27 mouse cellular contexts compared by ENCODE assay signal in genomic region chr12:28572241-28572640, GRCm38 (mm10). TPM values are rescaled to one million over a fixed set of nuclear protein-coding genes. Genes with fewer than 3 reads are reported as not detected.
"Had no signal": no experiment of that assay in that cellular context is flagged by ENCODE, and none has a peak within 500 bp of the region (broad histone marks: within the 10 kb centered on the region; RNA-seq: fewer than 3 reads in every experiment).

No protein-coding gene starts in this region.

- H3K4me3 ChIP-seq: intestine, embryonic 15.5 days; kidney, embryonic 15.5 days; left cerebral cortex, adult 2 months; limb, embryonic 13.5 days; liver, embryonic 13.5 days; myocyte; neural tube, embryonic 13.5 days; stomach, embryonic 15.5 days had no signal

- H3K4me2 ChIP-seq: intestine, embryonic 15.5 days; kidney, embryonic 15.5 days; limb, embryonic 13.5 days; liver, embryonic 13.5 days; neural tube, embryonic 13.5 days; stomach, embryonic 15.5 days had no signal

- H3K27ac ChIP-seq: intestine, embryonic 15.5 days; kidney, embryonic 15.5 days; left cerebral cortex, adult 2 months; limb, embryonic 13.5 days; liver, embryonic 13.5 days; neural tube, embryonic 13.5 days; stomach, embryonic 15.5 days had no signal

- H3K36me3 ChIP-seq: intestine, embryonic 15.5 days; kidney, embryonic 15.5 days; limb, embryonic 13.5 days; liver, embryonic 13.5 days; neural tube, embryonic 13.5 days; stomach, embryonic 15.5 days had no signal

- H3K9me3 ChIP-seq: intestine, embryonic 15.5 days; kidney, embryonic 15.5 days; limb, embryonic 13.5 days; liver, embryonic 13.5 days; neural tube, embryonic 13.5 days; stomach, embryonic 15.5 days had no signal

- H3K27me3 ChIP-seq: intestine, embryonic 15.5 days; kidney, embryonic 15.5 days; limb, embryonic 13.5 days; liver, embryonic 13.5 days; neural tube, embryonic 13.5 days; stomach, embryonic 15.5 days had no signal

- ATAC-seq: intestine, embryonic 15.5 days; lung, postnatal 0 days had no signal

- H3K9ac ChIP-seq: intestine, embryonic 15.5 days; kidney, embryonic 15.5 days; limb, embryonic 13.5 days; liver, embryonic 13.5 days; neural tube, embryonic 13.5 days; stomach, embryonic 15.5 days had no signal

- DNase-seq: kidney, adult 11 months; kidney, adult 8-10 months; kidney, postnatal 10 days; kidney, postnatal 36 days; layer of hippocampus, postnatal 36 days; left cerebral cortex, postnatal 4 days; liver, embryonic 13.5 days; lung, adult 2 months; lung, postnatal 36 days; retina, postnatal 1 day; right cerebral cortex, postnatal 25 days; spleen, adult 18-20 months; thymus, postnatal 25 days had no signal

- H3K4me1 ChIP-seq: intestine, embryonic 15.5 days; kidney, embryonic 15.5 days; liver, embryonic 13.5 days; neural tube, embryonic 13.5 days; stomach, embryonic 15.5 days had no signal

RNA-seq across cellular contexts. Expression of gene Allc, which starts 10.1 kb away (rescaled TPM):
- total RNA-seq: liver, adult 2 months; monocyte, adult 5-6 weeks; neutrophil, adult 5-6 weeks had no signal
- polyA plus RNA-seq: intestine, embryonic 15.5 days; kidney, embryonic 15.5 days; limb, embryonic 13.5 days; liver, adult 2 months; liver, embryonic 13.5 days; liver, embryonic 16.5 days; lung, adult 2 months; lung, postnatal 0 days; myocyte; stomach, embryonic 15.5 days; thymus, postnatal 0 days; urinary bladder, adult 2 months had no signal

RNA-seq across cellular contexts. Expression of gene Dcdc2c, which starts 20.0 kb away (rescaled TPM):
- total RNA-seq: liver, adult 2 months; monocyte, adult 5-6 weeks had no signal
- polyA plus RNA-seq: intestine, embryonic 15.5 days; kidney, embryonic 15.5 days; liver, adult 2 months; liver, embryonic 16.5 days; lung, adult 2 months; lung, postnatal 0 days; urinary bladder, adult 2 months had no signal

RNA-seq across cellular contexts. Expression of gene Colec11, which starts 50.9 kb away (rescaled TPM):
- total RNA-seq: monocyte, adult 5-6 weeks; neutrophil, adult 5-6 weeks had no signal
